ENCODE assay signal across 8 mouse cellular contexts in the genomic region with DNA sequence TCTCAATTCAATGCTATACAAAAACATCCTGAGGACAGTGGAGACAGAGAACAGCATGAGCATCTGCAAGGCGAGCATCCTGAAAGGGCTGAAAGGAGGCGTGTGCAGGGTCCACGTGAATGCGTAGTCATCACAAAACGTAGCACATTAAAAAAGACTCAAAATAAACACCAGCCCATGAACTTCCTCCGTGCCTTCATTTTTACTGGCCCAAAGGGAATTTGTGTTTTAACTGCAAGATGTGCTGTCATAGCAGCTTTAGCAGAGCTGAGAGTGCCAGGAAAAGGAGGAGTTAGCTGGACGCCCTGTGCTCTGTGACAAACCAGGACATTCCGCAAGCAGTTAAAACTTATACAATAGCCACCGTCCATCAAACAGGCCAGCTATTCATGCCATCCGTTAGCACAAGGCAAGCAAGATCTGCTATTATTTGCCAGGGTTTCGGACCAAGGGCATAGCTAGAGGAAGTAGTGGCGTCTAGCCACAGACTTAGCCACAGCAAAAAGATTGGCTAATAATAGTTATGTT.
DNase-seq lines count a peak whose midpoint lies in the region; ATAC-seq and TF ChIP-seq lines count a peak whose summit lies in the region.

No protein-coding gene starts in this region.

- H3ac ChIP-seq in myocyte (ENCODE audit: control insufficient read depth, insufficient read length): no peak overlapping the region

- peak; percentile 4 for DNase-seq in adrenal gland, adult 2 months
- DNase-seq in adrenal gland, postnatal 25 days: no peak
- peak; percentile 49 for DNase-seq in lung, postnatal 0 days (ENCODE audit: low spot score)
- no peak for DNase-seq in lung, adult 18-20 months
- peak; percentile 21 for DNase-seq in kidney, postnatal 10 days
- no peak for DNase-seq in thymus, postnatal 14 days
- DNase-seq in cerebellum, postnatal 36 days: no peak

- 20% methylated on average over 12 of the region's 12 CpGs for WGBS in lung, postnatal 0 days

- TF ChIP-seq POLR2A in myocyte (IDR thresholded peaks at IDR 0.05; ENCODE audit: insufficient read length, low read depth): no peak

- H3K79me2 ChIP-seq in myocyte (ENCODE audit: control insufficient read depth, insufficient read depth): no peaks in the 10 kb centered on the region

- no peak overlapping the region for H3K9ac ChIP-seq in lung, postnatal 0 days (replicated peaks; ENCODE audit: low read depth)

- TF ChIP-seq CTCF in lung, postnatal 0 days (IDR thresholded peaks at IDR 0.05): no peak

- no peak for TF ChIP-seq EP300 in lung, postnatal 0 days (IDR thresholded peaks at IDR 0.05)

- H3K4me3 ChIP-seq in lung, postnatal 0 days (ENCODE audit: low read depth, low read length): no peak overlapping the region
- H3K4me3 ChIP-seq in myocyte: no peak overlapping the region

- no peaks in the 10 kb centered on the region for H3K4me1 ChIP-seq in lung, postnatal 0 days (ENCODE audit: insufficient read depth, low read depth, low read length)

- H3K9me3 ChIP-seq in lung, postnatal 0 days (ENCODE audit: low read length): no peaks in the 10 kb centered on the region

- no peaks in the 10 kb centered on the region for H3K36me3 ChIP-seq in lung, postnatal 0 days (ENCODE audit: insufficient read depth, low read length)
- H3K36me3 ChIP-seq in myocyte (ENCODE audit: control insufficient read depth, insufficient read depth): no peaks in the 10 kb centered on the region

- H3K27ac ChIP-seq in lung, postnatal 0 days (ENCODE audit: low read length): no peak overlapping the region

- no peak for ATAC-seq in lung, postnatal 0 days

- peak overlapping the region; percentile 23; the same call in 1 of the 2 replicates for H3K4me2 ChIP-seq in lung, postnatal 0 days (replicated peaks; ENCODE audit: low read depth, low read length)
- peak overlapping the region; percentile 37 for H3K4me2 ChIP-seq in myocyte (ENCODE audit: low read depth)

- no peaks in the 10 kb centered on the region for H3K27me3 ChIP-seq in lung, postnatal 0 days (replicated peaks; ENCODE audit: insufficient read depth, low read length)
- H3K27me3 ChIP-seq in myocyte (ENCODE audit: control insufficient read depth, insufficient read depth, insufficient read length): peaks cover 9% of the 10 kb centered on the region

TF ChIP-seq in myocyte, 11 proteins besides CTCF, POLR2A, EP300 and RAD21:
- TF ChIP-seq CEBPB (IDR thresholded peaks at IDR 0.05; ENCODE audit: insufficient read depth, poor library complexity, severe bottlenecking) (no peak), USF1 (IDR thresholded peaks at IDR 0.05; ENCODE audit: low read depth) (no peak), SRF (IDR thresholded peaks at IDR 0.05; ENCODE audit: control insufficient read depth, insufficient read length, low read depth) (no peak), REST (IDR thresholded peaks at IDR 0.05; ENCODE audit: insufficient read depth, insufficient read length) (no peak), TCF12 (IDR thresholded peaks at IDR 0.05; ENCODE audit: insufficient read depth, poor library complexity, severe bottlenecking) (no peak), POLR2AphosphoS2 (IDR thresholded peaks at IDR 0.05; ENCODE audit: insufficient read length, low read depth) (no peak), E2F4 (IDR thresholded peaks at IDR 0.05; ENCODE audit: insufficient read depth) (no peak), TCF3 (IDR thresholded peaks at IDR 0.05; ENCODE audit: insufficient read length, low read depth) (no peak), MAX (IDR thresholded peaks at IDR 0.05; ENCODE audit: low read depth) (no peak), MYOG (IDR thresholded peaks at IDR 0.05; ENCODE audit: control insufficient read depth in 1 of 3, insufficient read depth in 1 of 3, insufficient read length in 2 of 3, low read depth in 2 of 3) (no peak), MYOD1 (IDR thresholded peaks at IDR 0.05; ENCODE audit: control insufficient read depth in 1 of 3, insufficient read length in 2 of 3, low read depth in 2 of 3) (no peak)

Comparison
In these comparisons a context has a peak if more than half of its experiments do, and no peak if none do; other contexts are left out.
1. DNase-seq: peak in adrenal gland, adult 2 months (single experiment), lung, postnatal 0 days (single experiment) and kidney, postnatal 10 days (single experiment); none in adrenal gland, postnatal 25 days (single experiment), lung, adult 18-20 months (0 of 2), thymus, postnatal 14 days (single experiment) and cerebellum, postnatal 36 days (0 of 2).